Comparison of ENCODE assay signal across 8 mouse cellular contexts in genomic region chr1:127500219-127500618, GRCm38 (mm10).
A peak's percentile ranks its signal among the peaks of the same experiment; 100 is the strongest.
DNase-seq lines count a peak whose midpoint lies in the region; ATAC-seq lines count a peak whose summit lies in the region.

No protein-coding gene starts in this region.

- H3K4me2 ChIP-seq in kidney, embryonic 14.5 days (replicated peaks; ENCODE audit: low read depth, low read length): no peak overlapping the region
- H3K4me2 ChIP-seq in intestine, embryonic 16.5 days (ENCODE audit: low read depth, low read length): no peak overlapping the region
- no peak overlapping the region for H3K4me2 ChIP-seq in limb, embryonic 11.5 days (ENCODE audit: low read depth, severe bottlenecking)
- no peak overlapping the region for H3K4me2 ChIP-seq in neural tube, embryonic 11.5 days (ENCODE audit: low read depth)

- no peak for ATAC-seq in kidney, embryonic 14.5 days (ENCODE audit: low FRiP score, low TSS enrichment)
- 0 out of 2 replicates have a peak, but pooled peaks have one; percentile 26 for ATAC-seq in intestine, embryonic 16.5 days
- ATAC-seq in limb, embryonic 11.5 days (ENCODE audit: insufficient number of reproducible peaks, low FRiP score, low TSS enrichment, low read depth): no peak
- peak; percentile 43; the same call in 1 of the 2 replicates for ATAC-seq in neural tube, embryonic 11.5 days (ENCODE audit: insufficient read depth, low FRiP score, low TSS enrichment)

- no peak overlapping the region for H3K9ac ChIP-seq in kidney, embryonic 14.5 days (ENCODE audit: low read depth, low read length)
- no peak overlapping the region for H3K9ac ChIP-seq in intestine, embryonic 16.5 days (ENCODE audit: low read depth, low read length)
- no peak overlapping the region for H3K9ac ChIP-seq in limb, embryonic 11.5 days (ENCODE audit: low read length)
- H3K9ac ChIP-seq in neural tube, embryonic 11.5 days (ENCODE audit: low read length): no peak overlapping the region

- H3K36me3 ChIP-seq in kidney, embryonic 14.5 days (ENCODE audit: control insufficient read depth, insufficient read depth, low read length): no peaks in the 10 kb centered on the region
- no peaks in the 10 kb centered on the region for H3K36me3 ChIP-seq in intestine, embryonic 16.5 days (ENCODE audit: control insufficient read depth, insufficient read depth, low read length)
- no peaks in the 10 kb centered on the region for H3K36me3 ChIP-seq in limb, embryonic 11.5 days (ENCODE audit: control insufficient read depth, insufficient read depth, low read length)
- no peaks in the 10 kb centered on the region for H3K36me3 ChIP-seq in neural tube, embryonic 11.5 days (ENCODE audit: control insufficient read depth, insufficient read depth, low read length)
- peaks cover 6% of the 10 kb centered on the region for H3K36me3 ChIP-seq in splenic B cell, adult 2 months (ENCODE audit: control insufficient read depth, insufficient read depth, low read length, poor library complexity, severe bottlenecking)

- no peaks in the 10 kb centered on the region for H3K27me3 ChIP-seq in kidney, embryonic 14.5 days (ENCODE audit: control insufficient read depth, insufficient read depth, low read length)
- no peaks in the 10 kb centered on the region for H3K27me3 ChIP-seq in intestine, embryonic 16.5 days (replicated peaks; ENCODE audit: control insufficient read depth, insufficient read depth, low read length)
- H3K27me3 ChIP-seq in limb, embryonic 11.5 days (ENCODE audit: control insufficient read depth, insufficient read depth, low read length): no peaks in the 10 kb centered on the region
- H3K27me3 ChIP-seq in neural tube, embryonic 11.5 days (ENCODE audit: control insufficient read depth, insufficient read depth, low read length): no peaks in the 10 kb centered on the region
- H3K27me3 ChIP-seq in splenic B cell, adult 2 months (ENCODE audit: control insufficient read depth, insufficient read depth, low read length, poor library complexity, severe bottlenecking): no peaks in the 10 kb centered on the region

- no peak overlapping the region for H3K4me3 ChIP-seq in kidney, embryonic 14.5 days (ENCODE audit: low read length)
- no peak overlapping the region for H3K4me3 ChIP-seq in intestine, embryonic 16.5 days (ENCODE audit: low read length)
- no peak overlapping the region for H3K4me3 ChIP-seq in limb, embryonic 11.5 days (ENCODE audit: low read depth, low read length)
- no peak overlapping the region for H3K4me3 ChIP-seq in neural tube, embryonic 11.5 days (ENCODE audit: low read depth, low read length)

- no peak overlapping the region for H3K27ac ChIP-seq in kidney, embryonic 14.5 days (ENCODE audit: low read depth, low read length)
- H3K27ac ChIP-seq in intestine, embryonic 16.5 days (ENCODE audit: low read length): no peak overlapping the region
- no peak overlapping the region for H3K27ac ChIP-seq in limb, embryonic 11.5 days (replicated peaks; ENCODE audit: low read depth, low read length)
- H3K27ac ChIP-seq in neural tube, embryonic 11.5 days (ENCODE audit: low read depth, low read length): no peak overlapping the region

- WGBS in kidney, embryonic 14.5 days: 14% methylated on average over 8 of the region's 8 CpGs
- 6% methylated on average over 8 of the region's 8 CpGs for WGBS in intestine, embryonic 16.5 days
- 12% methylated on average over 8 of the region's 8 CpGs for WGBS in limb, embryonic 11.5 days
- WGBS in neural tube, embryonic 11.5 days: 8% methylated on average over 8 of the region's 8 CpGs

- H3K4me1 ChIP-seq in kidney, embryonic 14.5 days (ENCODE audit: control insufficient read depth, insufficient read depth, low read length): no peaks in the 10 kb centered on the region
- no peaks in the 10 kb centered on the region for H3K4me1 ChIP-seq in intestine, embryonic 16.5 days (ENCODE audit: control insufficient read depth, insufficient read depth, low read length)
- H3K4me1 ChIP-seq in limb, embryonic 11.5 days (ENCODE audit: control insufficient read depth, insufficient read depth, low read length): no peaks in the 10 kb centered on the region
- no peaks in the 10 kb centered on the region for H3K4me1 ChIP-seq in neural tube, embryonic 11.5 days (ENCODE audit: control insufficient read depth, insufficient read depth, low read length)

- peak; percentile 74 for DNase-seq in kidney, adult 18-20 months
- DNase-seq in cerebellum, postnatal 10 days: peak; percentile 94 to 97
- DNase-seq in frontal cortex, postnatal 36 days (ENCODE audit: low spot score in 2 of 2): peak; percentile 82 to 89
- peak; percentile 89 for DNase-seq in limb, embryonic 11.5 days (ENCODE audit: low spot score)
- DNase-seq in neural tube, embryonic 11.5 days (ENCODE audit: low spot score): peak; percentile 84
- DNase-seq in splenic B cell, adult 2 months (ENCODE audit: low read depth, low spot score): peak; percentile 91

- H3K9me3 ChIP-seq in kidney, embryonic 14.5 days (ENCODE audit: control insufficient read depth, low read length): no peaks in the 10 kb centered on the region
- H3K9me3 ChIP-seq in intestine, embryonic 16.5 days (ENCODE audit: control insufficient read depth, low read length): no peaks in the 10 kb centered on the region
- no peaks in the 10 kb centered on the region for H3K9me3 ChIP-seq in limb, embryonic 11.5 days (ENCODE audit: control insufficient read depth, low read length)
- H3K9me3 ChIP-seq in neural tube, embryonic 11.5 days (ENCODE audit: control insufficient read depth, low read length): no peaks in the 10 kb centered on the region

Comparison
In these comparisons a context has a peak if more than half of its experiments do, and no peak if none do; other contexts are left out.
1. ATAC-seq: peak in intestine, embryonic 16.5 days (single experiment) and neural tube, embryonic 11.5 days (single experiment); none in kidney, embryonic 14.5 days (single experiment) and limb, embryonic 11.5 days (single experiment).
2. Peak in every context shown above with its lines, with median percentiles within 50 percentile points of each other: DNase-seq.